Mouse (Mus musculus) embryonic facial prominence, embryonic 14.5 days (tissue): ENCODE data around the gene Klhl42. TPM values are rescaled to one million over a fixed set of nuclear protein-coding genes. Genes with fewer than 3 reads are reported as not detected.

ENCODE experiments used
- ATAC-seq: fragments of 200-750 bp; cut with Nextera tagmentation; 2 replicates; pipeline ENCODE4 v1.8.0; 2017; ENCODE audit warnings: low read depth, moderate number of reproducible peaks, moderate TSS enrichment
- DNase-seq: peaks from one replicate; pipeline ENCODE4 v3.0.0-alpha.2; 2015; ENCODE audit warnings: low spot score
- H3K27ac ChIP-seq: fragments of 300-500 bp; sonication (generic); replicated peaks from 2 replicates; pipeline ENCODE4 v1.5.1; 2014; ENCODE audit warnings: low read depth, mild to moderate bottlenecking, low read length, moderate library complexity
- H3K27me3 ChIP-seq: fragments of 300-500 bp; sonication (generic); replicated peaks from 2 replicates; pipeline ENCODE4 v1.6.1; 2014; ENCODE audit warnings: low read length; ENCODE audit not compliant: control insufficient read depth, insufficient read depth
- H3K36me3 ChIP-seq: fragments of 300-500 bp; sonication (generic); 2 replicates; pipeline ENCODE4 v1.6.1; 2014; ENCODE audit warnings: low read length, mixed read lengths; ENCODE audit not compliant: control insufficient read depth, insufficient read depth
- H3K4me1 ChIP-seq: fragments of 300-500 bp; sonication (generic); 2 replicates; pipeline ENCODE4 v1.6.1; 2014; ENCODE audit warnings: antibody characterized with exemption, low read length; ENCODE audit not compliant: control insufficient read depth, insufficient read depth
- H3K4me2 ChIP-seq: fragments of 300-500 bp; sonication (generic); 2 replicates; pipeline ENCODE4 v1.6.1; 2014; ENCODE audit warnings: low read depth, mild to moderate bottlenecking, low read length, moderate library complexity, mixed read lengths
- H3K4me3 ChIP-seq: fragments of 300-500 bp; sonication (generic); 2 replicates; pipeline ENCODE4 v1.5.1; 2014; ENCODE audit warnings: low read depth, mild to moderate bottlenecking, low read length
- H3K9ac ChIP-seq: fragments of 300-500 bp; sonication (generic); 2 replicates; pipeline ENCODE4 v1.6.1; 2014; ENCODE audit warnings: low read depth, mild to moderate bottlenecking, low read length, moderate library complexity, mixed read lengths
- H3K9me3 ChIP-seq: fragments of 300-500 bp; sonication (generic); 2 replicates; pipeline ENCODE4 v1.6.1; 2016; ENCODE audit warnings: low read length; ENCODE audit not compliant: control insufficient read depth
- WGBS: fragments of 180-500 bp; shearing (Covaris S2); extraction: QIAGEN DNeasy Blood & Tissue Kit; methylation state at CpG from one replicate; pipeline ENCODE4 v1.1.7; 2014; 5-methylcytosine and 5-hydroxymethylcytosine counted together
- polyA plus RNA-seq: library from polyadenylated mRNA; unstranded; fragments of >200 nt; fragmentation: Nextera tagmentation; extraction: Ambion mirVana; gene quantifications from 2 replicates; pipeline ENCODE4 v1.2.1, GENCODE M21; 2014

Gene Klhl42
- polyA plus RNA-seq, 1 experiment from 2014 or later = 13.3 TPM

DNA sequence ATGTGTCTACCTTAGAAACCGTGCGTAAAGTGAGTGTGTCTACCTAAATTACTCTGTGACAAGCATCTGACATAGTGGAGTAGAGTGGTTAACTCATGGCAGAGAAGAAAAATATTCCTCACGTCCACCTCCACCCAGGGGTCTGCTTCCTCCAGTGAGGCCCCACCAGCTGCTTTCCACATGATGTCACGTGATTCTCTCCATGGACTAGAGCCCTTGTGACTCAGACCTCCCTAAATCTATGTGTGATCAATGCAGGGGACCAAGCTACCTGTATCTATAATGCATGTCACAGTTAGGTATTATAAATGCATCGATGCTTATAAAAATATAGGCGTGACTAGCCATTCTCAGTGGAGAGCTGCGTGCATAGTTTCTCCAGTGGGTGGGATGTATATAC lies 3.6 kb downstream of the Klhl42 start:
- no peak overlapping the region for H3K27ac ChIP-seq
- H3K9ac ChIP-seq = no peak overlapping the region
- H3K27me3 ChIP-seq = no peaks in the 10 kb centered on the region
- no peaks in the 10 kb centered on the region for H3K9me3 ChIP-seq
- no peak overlapping the region for H3K4me2 ChIP-seq
- WGBS = 74% methylated on average over 7 of the region's 7 CpGs
- DNase-seq = no peak
- no peak overlapping the region for H3K4me3 ChIP-seq
- H3K36me3 ChIP-seq = peaks cover 16% of the 10 kb centered on the region; the same call in 1 of the 2 replicates
- H3K4me1 ChIP-seq = peaks cover 22% of the 10 kb centered on the region
- ATAC-seq = no peak

- ATAC-seq (no peak), DNase-seq (no peak)
- Histone ChIP-seq H3K36me3 (peaks cover 16% of the 10 kb centered on the region; the same call in 1 of the 2 replicates), H3K4me1 (peaks cover 16% of the 10 kb centered on the region; the same call in 1 of the 2 replicates), H3K4me3 (no peak overlapping the region), H3K27ac (no peak overlapping the region), H3K9me3 (no peaks in the 10 kb centered on the region), H3K9ac (no peak overlapping the region), H3K4me2 (no peak overlapping the region), H3K27me3 (no peaks in the 10 kb centered on the region)
- WGBS = 94% methylated on average over 4 of the region's 4 CpGs
Observed at GRCm38 (mm10) chr6:147096109-147096508, 4.9 kb downstream of the Klhl42 start.

GRCm38 (mm10) chr6:147096934-147097333 lies 5.8 kb downstream of the Klhl42 start:
- Histone ChIP-seq H3K4me2 (no peak overlapping the region), H3K27ac (no peak overlapping the region), H3K4me1 (peaks cover 16% of the 10 kb centered on the region; the same call in 1 of the 2 replicates), H3K4me3 (no peak overlapping the region), H3K9ac (no peak overlapping the region), H3K9me3 (no peaks in the 10 kb centered on the region), H3K27me3 (no peaks in the 10 kb centered on the region), H3K36me3 (peaks cover 21% of the 10 kb centered on the region; the same call in 1 of the 2 replicates)
- WGBS = 59% methylated on average over 3 of the region's 3 CpGs
- ATAC-seq (no peak), DNase-seq (no peak)

DNA sequence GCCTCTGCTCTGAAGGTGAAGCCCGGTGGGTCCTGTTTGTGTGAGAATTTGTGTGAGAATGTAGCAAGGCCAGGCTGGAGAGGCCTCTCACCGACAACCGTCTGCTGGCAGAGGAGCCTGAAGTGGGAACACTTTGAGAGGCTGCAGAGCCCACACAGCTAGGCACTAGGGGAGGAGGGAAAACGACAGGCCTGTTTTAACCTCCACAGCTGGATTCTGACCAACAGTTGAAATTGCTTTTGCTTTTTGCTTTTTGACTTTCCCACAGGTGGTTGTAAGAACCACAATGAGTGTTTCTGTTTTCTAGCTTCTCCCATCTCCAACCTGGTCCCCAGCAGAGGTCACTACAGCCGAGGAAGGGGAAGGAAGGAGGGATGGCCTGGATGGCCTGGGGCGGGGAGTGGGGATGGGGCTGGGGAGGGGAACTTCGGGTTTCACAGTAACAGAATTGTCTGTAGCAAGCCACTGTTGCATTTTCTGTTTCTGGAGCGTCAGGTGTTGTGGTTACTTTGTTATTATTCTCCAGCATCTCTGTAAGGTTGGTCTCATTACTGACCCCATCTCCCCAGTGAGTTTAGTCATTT lies 6.3 kb downstream of the Klhl42 start:
- peaks cover 21% of the 10 kb centered on the region; the same call in 1 of the 2 replicates for H3K36me3 ChIP-seq
- no peaks in the 10 kb centered on the region for H3K27me3 ChIP-seq
- 26% methylated on average over 8 of the region's 8 CpGs for WGBS
- H3K9ac ChIP-seq = no peak overlapping the region
- H3K4me3 ChIP-seq = no peak overlapping the region
- H3K4me1 ChIP-seq = peaks cover 14% of the 10 kb centered on the region; the same call in 1 of the 2 replicates
- H3K9me3 ChIP-seq = no peaks in the 10 kb centered on the region
- no peak for ATAC-seq
- no peak for DNase-seq
- H3K27ac ChIP-seq = no peak overlapping the region
- no peak overlapping the region for H3K4me2 ChIP-seq

DNA sequence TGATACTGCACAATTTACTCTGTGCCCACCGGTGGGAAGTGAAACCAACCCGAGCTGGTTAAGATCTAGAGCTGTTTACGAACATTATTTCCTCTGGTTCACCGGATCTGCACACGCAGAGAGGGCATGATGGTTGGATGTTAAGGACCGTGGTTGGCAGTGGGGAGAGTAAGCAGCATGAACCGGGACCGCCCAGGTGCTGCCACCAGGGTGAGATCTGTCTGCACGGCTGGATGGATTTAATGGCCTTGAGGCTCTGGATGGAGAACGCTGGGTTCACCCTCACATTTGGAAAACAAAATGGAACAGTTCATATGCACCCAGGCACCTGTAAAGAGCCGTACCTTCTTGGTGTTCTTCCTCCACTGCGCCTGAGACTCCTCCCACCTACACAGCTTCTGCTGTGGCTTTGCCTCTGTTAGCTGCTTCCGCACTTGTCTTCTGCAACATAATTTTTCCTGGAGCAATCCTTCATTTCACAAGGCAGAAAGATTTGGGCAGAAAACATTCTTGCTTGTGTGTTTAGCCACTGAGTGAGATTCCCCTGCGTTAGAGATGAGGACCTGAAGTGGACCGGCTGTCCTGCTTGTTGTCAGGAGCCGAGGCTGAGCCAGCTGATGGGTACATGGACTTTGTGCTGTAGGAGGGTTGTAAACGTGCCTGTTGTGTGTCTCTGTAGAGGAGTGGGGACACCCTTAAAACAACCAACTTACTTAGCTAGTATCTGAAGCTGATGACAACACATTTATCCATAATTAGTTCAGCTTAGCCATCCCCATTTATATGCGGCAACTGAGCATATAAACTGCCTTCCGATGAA lies 8.5 kb downstream of the Klhl42 start:
- WGBS = 69% methylated on average over 19 of the region's 19 CpGs

GRCm38 (mm10) chr6:147102293-147102692 lies 11.1 kb downstream of the Klhl42 start:
- ATAC-seq = no peak
- H3K27me3 ChIP-seq = no peaks in the 10 kb centered on the region
- H3K9ac ChIP-seq = no peak overlapping the region
- DNase-seq = no peak
- no peaks in the 10 kb centered on the region for H3K4me1 ChIP-seq
- peaks cover 13% of the 10 kb centered on the region; the same call in 1 of the 2 replicates for H3K36me3 ChIP-seq
- 84% methylated on average over 3 of the region's 3 CpGs for WGBS
- no peaks in the 10 kb centered on the region for H3K9me3 ChIP-seq
- H3K4me3 ChIP-seq = no peak overlapping the region
- no peak overlapping the region for H3K4me2 ChIP-seq
- H3K27ac ChIP-seq = no peak overlapping the region

More for the DNA sequence above, 8.5 kb downstream of the Klhl42 start:
- H3K4me1 ChIP-seq = 0 out of 2 replicates have a peak, but pooled peaks cover 2% of the 10 kb centered on the region
- H3K27me3 ChIP-seq = no peaks in the 10 kb centered on the region
- no peak overlapping the region for H3K27ac ChIP-seq
- no peak overlapping the region for H3K4me2 ChIP-seq
- no peak for DNase-seq
- H3K9me3 ChIP-seq = no peaks in the 10 kb centered on the region
- H3K36me3 ChIP-seq = peaks cover 21% of the 10 kb centered on the region
- no peak overlapping the region for H3K9ac ChIP-seq
- no peak for ATAC-seq
- no peak overlapping the region for H3K4me3 ChIP-seq

DNA sequence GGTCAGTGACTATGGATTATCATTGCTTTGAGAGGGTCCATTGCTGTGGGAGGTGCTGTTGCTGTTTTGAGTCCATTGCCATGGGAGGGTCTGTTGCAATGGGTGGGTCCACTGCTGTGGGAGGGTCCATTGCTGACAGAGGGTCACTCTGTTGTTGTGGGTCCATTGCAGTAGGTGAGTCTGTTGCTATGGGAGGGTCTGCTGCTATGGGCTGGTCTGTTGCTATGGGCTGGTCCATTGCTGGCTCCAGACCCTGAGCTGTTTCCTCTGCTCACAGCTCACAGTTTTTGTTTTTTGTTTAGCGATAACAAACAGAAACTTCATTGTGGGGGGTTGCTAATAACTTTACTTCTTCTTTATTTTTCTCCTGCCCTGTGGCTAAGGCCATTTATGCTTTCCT lies 14.3 kb downstream of the Klhl42 start:
- Histone ChIP-seq H3K27ac (no peak overlapping the region), H3K4me1 (no peaks in the 10 kb centered on the region), H3K27me3 (no peaks in the 10 kb centered on the region), H3K9ac (no peak overlapping the region), H3K4me3 (no peak overlapping the region), H3K9me3 (no peaks in the 10 kb centered on the region), H3K36me3 (peaks cover 37% of the 10 kb centered on the region), H3K4me2 (no peak overlapping the region)
- ATAC-seq (no peak), DNase-seq (no peak)
- 100% methylated on average over 1 of the region's 1 CpGs for WGBS

DNA sequence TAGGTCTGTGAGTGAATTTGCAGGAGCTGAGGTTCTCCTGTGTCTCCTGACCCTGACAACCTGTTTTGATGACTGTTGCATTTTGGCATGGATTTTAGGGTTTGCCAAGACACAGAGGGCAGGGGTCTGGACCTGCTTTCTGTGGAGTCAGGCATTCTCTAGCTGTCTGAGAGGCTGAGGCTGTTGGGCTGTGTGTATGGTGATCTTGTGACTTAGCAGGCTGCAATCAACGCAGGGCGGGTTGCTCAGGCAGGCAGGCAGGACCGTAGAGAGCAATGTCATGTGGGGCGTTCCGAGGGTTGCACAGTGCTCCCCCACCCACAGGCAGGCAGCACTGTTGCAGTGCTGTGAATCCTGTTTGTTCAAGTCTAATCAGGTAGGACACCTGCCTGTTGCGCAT lies 15.5 kb downstream of the Klhl42 start:
- H3K36me3 ChIP-seq = peaks cover 40% of the 10 kb centered on the region
- H3K9ac ChIP-seq = no peak overlapping the region
- no peak overlapping the region for H3K4me3 ChIP-seq
- WGBS = 86% methylated on average over 6 of the region's 6 CpGs
- H3K4me1 ChIP-seq = no peaks in the 10 kb centered on the region
- H3K9me3 ChIP-seq = no peaks in the 10 kb centered on the region
- ATAC-seq (no peak), DNase-seq (no peak)
- H3K27ac ChIP-seq = no peak overlapping the region
- no peaks in the 10 kb centered on the region for H3K27me3 ChIP-seq
- no peak overlapping the region for H3K4me2 ChIP-seq
